Mouse (Mus musculus) neural tube, embryonic 12.5 days (tissue): ENCODE measurements around the gene Ddx27. TPM values are rescaled to one million over a fixed set of nuclear protein-coding genes. Genes with fewer than 3 reads are reported as not detected.

Source experiments
- ATAC-seq: fragments of 200-750 bp; cut with Nextera tagmentation; 2 replicates; pipeline ENCODE4 v1.8.0; 2017; ENCODE audit warnings: low read depth, mild to moderate bottlenecking, moderate TSS enrichment, moderate library complexity; ENCODE audit not compliant: low FRiP score
- H3K27ac ChIP-seq: fragments of 300-500 bp; sonication (generic); 2 replicates; pipeline ENCODE4 v1.5.1; 2016
- H3K27me3 ChIP-seq: fragments of 300-500 bp; sonication (generic); replicated peaks from 2 replicates; pipeline ENCODE4 v1.6.1; 2016; ENCODE audit warnings: mild to moderate bottlenecking
- H3K36me3 ChIP-seq: fragments of 300-500 bp; sonication (generic); 2 replicates; pipeline ENCODE4 v1.6.1; 2016; ENCODE audit warnings: mild to moderate bottlenecking
- H3K4me1 ChIP-seq: fragments of 300-500 bp; sonication (generic); 2 replicates; pipeline ENCODE4 v1.6.1; 2016
- H3K4me2 ChIP-seq: fragments of 300-500 bp; sonication (generic); replicated peaks from 2 replicates; pipeline ENCODE4 v1.6.1; 2016; ENCODE audit warnings: mild to moderate bottlenecking
- H3K4me3 ChIP-seq: fragments of 300-500 bp; sonication (generic); 2 replicates; pipeline ENCODE4 v1.5.1; 2016
- H3K9ac ChIP-seq: fragments of 300-500 bp; sonication (generic); 2 replicates; pipeline ENCODE4 v1.6.1; 2016; ENCODE audit warnings: mild to moderate bottlenecking
- H3K9me3 ChIP-seq: fragments of 300-500 bp; sonication (generic); 2 replicates; pipeline ENCODE4 v1.6.1; 2016; ENCODE audit warnings: mild to moderate bottlenecking
- WGBS: fragments of 180-500 bp; shearing (Covaris S2); methylation state at CpG from one replicate; pipeline ENCODE4 v1.1.7; 2016; 5-methylcytosine and 5-hydroxymethylcytosine counted together
- polyA plus RNA-seq: library from polyadenylated mRNA; unstranded; fragments of >200 nt; fragmentation: Nextera tagmentation; extraction: Ambion mirVana; gene quantifications from 2 replicates; pipeline ENCODE4 v1.2.1, GENCODE M21; 2016

The Ddx27 gene
- polyA plus RNA-seq, 1 experiment from 2014 or later = 44.5 TPM

GRCm38 (mm10) chr2:167079535-167080257, 64.7 kb downstream of the Ddx27 start:
- Histone ChIP-seq H3K27ac (no peak overlapping the region), H3K4me3 (no peak overlapping the region), H3K4me1 (peaks cover 19% of the 10 kb centered on the region), H3K9me3 (no peaks in the 10 kb centered on the region), H3K36me3 (no peaks in the 10 kb centered on the region), H3K9ac (0 out of 2 replicates have a peak overlapping the region, but pooled peaks have one; percentile 13), H3K27me3 (no peaks in the 10 kb centered on the region), H3K4me2 (0 out of 2 replicates have a peak overlapping the region, but pooled peaks have one; percentile 5)
- ATAC-seq = no peak
- WGBS = 47% methylated on average over 18 of the region's 18 CpGs

DNA sequence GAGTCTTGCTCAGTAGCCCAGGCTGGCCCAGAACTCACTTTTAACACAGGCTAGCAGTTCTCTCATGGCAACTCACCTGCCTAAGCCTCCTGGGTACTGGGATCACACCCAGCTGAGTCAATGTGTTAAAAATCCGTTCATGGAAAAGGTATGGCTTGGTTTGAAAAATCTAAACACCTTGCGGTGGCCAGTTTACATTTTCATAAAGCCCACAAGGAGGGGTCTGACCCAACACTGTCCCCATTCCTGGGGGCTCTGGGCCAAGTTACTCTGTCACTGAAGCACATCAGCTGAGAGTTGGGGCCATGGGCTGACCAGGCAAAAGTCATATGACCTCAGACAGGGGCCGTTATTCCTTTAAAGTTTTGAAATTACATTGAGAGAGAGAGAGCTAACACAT, 65.4 kb downstream of the Ddx27 start:
- Histone ChIP-seq H3K27me3 (no peaks in the 10 kb centered on the region), H3K27ac (no peak overlapping the region), H3K4me3 (no peak overlapping the region), H3K4me1 (peaks cover 19% of the 10 kb centered on the region), H3K36me3 (no peaks in the 10 kb centered on the region), H3K9ac (no peak overlapping the region), H3K4me2 (no peak overlapping the region), H3K9me3 (no peaks in the 10 kb centered on the region)
- 88% methylated on average over 3 of the region's 3 CpGs for WGBS
- ATAC-seq = no peak

DNA sequence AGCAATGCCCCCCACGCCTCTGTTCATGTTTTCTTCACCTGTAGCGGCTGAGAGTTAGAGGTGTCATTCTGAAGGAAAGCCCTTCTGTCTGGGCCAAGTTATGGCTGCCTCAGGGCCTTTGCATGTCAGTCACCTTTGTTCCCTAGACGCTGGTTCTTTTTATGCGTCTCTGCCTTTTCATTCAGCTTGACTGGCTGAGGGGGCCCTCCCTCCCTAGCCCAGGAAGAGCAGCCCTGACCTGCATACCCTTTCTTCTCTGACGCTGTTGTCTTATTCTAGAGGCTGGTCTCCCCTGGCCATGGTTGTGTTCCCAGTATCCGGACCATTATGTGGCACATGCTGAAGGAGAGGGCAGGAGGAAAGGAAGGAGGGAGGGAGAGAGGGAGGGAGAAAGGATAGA, 66.1 kb downstream of the Ddx27 start:
- no peak for ATAC-seq
- Histone ChIP-seq H3K27me3 (no peaks in the 10 kb centered on the region), H3K27ac (no peak overlapping the region), H3K4me2 (no peak overlapping the region), H3K9me3 (no peaks in the 10 kb centered on the region), H3K4me1 (peaks cover 19% of the 10 kb centered on the region), H3K4me3 (no peak overlapping the region), H3K9ac (no peak overlapping the region), H3K36me3 (no peaks in the 10 kb centered on the region)
- WGBS = 67% methylated on average over 6 of the region's 6 CpGs

DNA sequence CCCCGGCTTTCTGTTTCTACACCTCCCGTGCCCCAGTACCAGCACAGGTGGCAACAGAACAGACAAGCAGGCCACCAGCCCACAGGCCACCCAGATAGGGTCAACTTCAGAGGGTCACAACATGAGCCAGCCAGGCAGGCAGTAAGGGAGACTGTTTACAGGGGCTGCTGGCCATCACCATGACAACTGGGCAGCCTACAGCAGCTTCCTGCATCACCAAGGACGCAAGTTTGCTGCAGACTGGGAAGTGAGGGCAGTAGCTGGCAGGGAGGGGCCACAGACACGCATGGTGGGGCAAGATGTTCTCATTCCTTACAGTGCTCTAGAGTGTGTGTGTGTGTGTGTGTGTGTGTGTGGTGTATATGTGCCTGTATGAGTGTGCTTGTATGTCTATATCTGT, 66.6 kb downstream of the Ddx27 start:
- Histone ChIP-seq H3K4me1 (peaks cover 19% of the 10 kb centered on the region), H3K4me3 (no peak overlapping the region), H3K27ac (no peak overlapping the region), H3K9ac (no peak overlapping the region), H3K27me3 (no peaks in the 10 kb centered on the region), H3K9me3 (no peaks in the 10 kb centered on the region), H3K4me2 (no peak overlapping the region), H3K36me3 (no peaks in the 10 kb centered on the region)
- 31% methylated on average over 4 of the region's 4 CpGs for WGBS
- 0 out of 2 replicates have a peak, but pooled peaks have one; percentile 29 for ATAC-seq

Other genes with a start within 250 kb of the Ddx27 start
- gene Trp53rkb, start 222.7 kb upstream of the Ddx27 start, polyA plus RNA-seq = 12.0 and 13.2 TPM in 2 replicates
- gene Arfgef2, start 209.6 kb upstream of the Ddx27 start, polyA plus RNA-seq = 5.4 and 5.7 TPM in 2 replicates
- gene Cse1l, start 109.2 kb upstream of the Ddx27 start, polyA plus RNA-seq = 128 and 134 TPM in 2 replicates
- 118 TPM in 2 replicates for gene Stau1, start 18.9 kb upstream of the Ddx27 start, polyA plus RNA-seq
- 8.2 and 9.6 TPM in 2 replicates for gene Znfx1, start 47.8 kb downstream of the Ddx27 start, polyA plus RNA-seq
- 1.2 and 1.3 TPM in 2 replicates for gene Kcnb1, start 175.0 kb downstream of the Ddx27 start, polyA plus RNA-seq
- 8.5 and 8.7 TPM in 2 replicates for gene Ptgis, start 225.4 kb downstream of the Ddx27 start, polyA plus RNA-seq